In the genomic region with DNA sequence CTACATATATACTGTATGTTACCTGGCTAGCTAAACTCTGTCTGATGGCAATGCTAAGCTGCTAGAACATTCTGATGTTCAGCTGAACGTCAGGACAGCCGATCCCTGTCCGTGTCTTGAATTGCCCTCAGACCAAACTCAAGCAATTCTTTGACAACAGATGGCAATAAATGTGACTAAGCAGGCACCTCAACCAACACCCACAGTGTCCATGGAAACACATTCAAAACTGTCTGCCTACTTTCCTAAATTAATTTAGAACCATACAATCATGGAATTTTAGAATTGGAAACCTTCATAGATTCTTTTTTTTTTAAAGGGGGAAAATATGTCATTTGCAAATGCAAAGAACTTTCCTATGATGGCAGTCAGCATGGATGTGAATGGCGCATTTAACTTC, we compare ENCODE assay signal across 18 mouse cellular contexts.
"Had no signal": no experiment of that assay in that cellular context is flagged by ENCODE, and none has a peak within 500 bp of the region (broad histone marks: within the 10 kb centered on the region; RNA-seq: fewer than 3 reads in every experiment).

No protein-coding gene starts in this region.

- H3K27ac ChIP-seq: intestine, embryonic 15.5 days; kidney, embryonic 15.5 days; limb, embryonic 12.5 days; limb, embryonic 15.5 days; liver, embryonic 14.5 days; macrophage; midbrain, embryonic 12.5 days; midbrain, embryonic 15.5 days; neural tube, embryonic 12.5 days; neural tube, embryonic 15.5 days had no signal

- H3K27me3 ChIP-seq: intestine, embryonic 15.5 days; limb, embryonic 12.5 days; limb, embryonic 15.5 days; midbrain, embryonic 12.5 days; midbrain, embryonic 15.5 days; neural tube, embryonic 12.5 days; neural tube, embryonic 15.5 days had no signal

- H3K4me3 ChIP-seq: intestine, embryonic 15.5 days; kidney, embryonic 15.5 days; limb, embryonic 12.5 days; limb, embryonic 15.5 days; midbrain, embryonic 12.5 days; midbrain, embryonic 15.5 days; neural tube, embryonic 12.5 days; neural tube, embryonic 15.5 days had no signal

- H3K4me1 ChIP-seq: intestine, embryonic 15.5 days had no signal

- DNase-seq: kidney, adult 11 months; kidney, adult 8-10 months; kidney, postnatal 10 days; kidney, postnatal 36 days; liver, postnatal 0 days; lung, embryonic 14.5 days; right cerebral cortex, adult 18-20 months; thymus, postnatal 25 days had no signal
